Mouse (Mus musculus) kidney, postnatal 4 days (tissue): ENCODE measurements around the gene Tmbim1.
"Not testable (repeated sequence)": the region's sequence is repeated elsewhere in the genome, so short reads cannot be mapped to it uniquely, and the experiment has no call there.

Experiments
- DNase-seq, 2 experiments: peaks; one replicate each; pipeline ENCODE4 v3.0.0; 2021; ENCODE audit warnings: mixed read lengths in 2 of 2

Gene Tmbim1

GRCm38 (mm10) chr1:74326916-74327315, 21.5 kb upstream of the Tmbim1 start:
- not testable (repeated sequence) for DNase-seq

GRCm38 (mm10) chr1:74321396-74321795, 16.0 kb upstream of the Tmbim1 start:
- DNase-seq: no peak

- no peak for DNase-seq
These were observed 13.3 kb upstream of the Tmbim1 start for GRCm38 (mm10) chr1:74318711-74319110.

GRCm38 (mm10) chr1:74316114-74316827, 10.8 kb upstream of the Tmbim1 start:
- DNase-seq: no peak

GRCm38 (mm10) chr1:74314796-74315195, 9.4 kb upstream of the Tmbim1 start:
- no peak for DNase-seq

GRCm38 (mm10) chr1:74313049-74313692, 7.7 kb upstream of the Tmbim1 start:
- peak; percentile 45 to 71 for DNase-seq

- peak; percentile 44 to 66 for DNase-seq
These were observed 4.3 kb upstream of the Tmbim1 start for GRCm38 (mm10) chr1:74309767-74310166.

- DNase-seq: no peak
These were observed 2.9 kb upstream of the Tmbim1 start for GRCm38 (mm10) chr1:74308001-74308964.

GRCm38 (mm10) chr1:74307146-74307545, 1.7 kb upstream of the Tmbim1 start:
- DNase-seq: no peak

- no peak for DNase-seq
These were observed 476 bp downstream of the Tmbim1 start for GRCm38 (mm10) chr1:74304946-74305345.

- DNase-seq: no peak
These were observed 1.1 kb downstream of the Tmbim1 start for GRCm38 (mm10) chr1:74304339-74304790.

- DNase-seq: peak; percentile 86 to 92
These were observed 1.7 kb downstream of the Tmbim1 start for GRCm38 (mm10) chr1:74303509-74304338.

GRCm38 (mm10) chr1:74302835-74303234, 2.6 kb downstream of the Tmbim1 start:
- no peak for DNase-seq

GRCm38 (mm10) chr1:74302229-74302628, 3.2 kb downstream of the Tmbim1 start:
- DNase-seq: no peak

GRCm38 (mm10) chr1:74300347-74301110, 4.9 kb downstream of the Tmbim1 start:
- DNase-seq: no peak

- no peak for DNase-seq
These were observed 6.4 kb downstream of the Tmbim1 start for GRCm38 (mm10) chr1:74298996-74299395.

GRCm38 (mm10) chr1:74298157-74298750, 7.2 kb downstream of the Tmbim1 start:
- no peak for DNase-seq

- peak; percentile 49 to 65 for DNase-seq
These were observed 8.2 kb downstream of the Tmbim1 start for GRCm38 (mm10) chr1:74297269-74297668.

GRCm38 (mm10) chr1:74296477-74296876, 8.9 kb downstream of the Tmbim1 start:
- peak; percentile 36 to 51 for DNase-seq

- DNase-seq: peak; percentile 88 to 93
These were observed 9.8 kb downstream of the Tmbim1 start for GRCm38 (mm10) chr1:74295456-74296171.
